Mouse (Mus musculus): ENCODE measurements around the gene Ccdc24. TPM values are rescaled to one million over a fixed set of nuclear protein-coding genes. Genes with fewer than 3 reads are reported as not detected.

The Ccdc24 gene
- polyA plus RNA-seq, 2 experiments: 1.8 to 15.1 TPM

- DNase-seq (ENCODE audit: low spot score): no peak
- no peaks in the 10 kb centered on the region for H3K9me3 ChIP-seq (ENCODE audit: control insufficient read depth, low read length)
- no peak for TF ChIP-seq POLR2A (IDR thresholded peaks at IDR 0.05; ENCODE audit: borderline replicate concordance, extremely low read depth, insufficient read depth, insufficient read length)
- H3K27me3 ChIP-seq (ENCODE audit: control insufficient read depth, insufficient read depth, low read length): no peaks in the 10 kb centered on the region
- no peak overlapping the region for H3K27ac ChIP-seq (replicated peaks; ENCODE audit: low read depth, low read length)
- H3K36me3 ChIP-seq (ENCODE audit: control insufficient read depth, insufficient read depth, low read length): 0 out of 2 replicates have a peak, but pooled peaks cover 4% of the 10 kb centered on the region
- no peak overlapping the region for H3K4me3 ChIP-seq (replicated peaks; ENCODE audit: low read length)
- 80% methylated on average over 4 of the region's 4 CpGs for WGBS
- ATAC-seq (ENCODE audit: low FRiP score, low read depth): no peak
- no peak overlapping the region for H3K4me2 ChIP-seq (replicated peaks; ENCODE audit: low read depth, low read length, severe bottlenecking)
- H3K4me1 ChIP-seq (ENCODE audit: control insufficient read depth, insufficient read depth, low read length): peaks cover 18% of the 10 kb centered on the region
- no peak overlapping the region for H3K9ac ChIP-seq (ENCODE audit: low read depth, low read length, severe bottlenecking)
These were observed 45.0 kb upstream of the Ccdc24 start for GRCm38 (mm10) chr4:117917402-117917801.

GRCm38 (mm10) chr4:117916386-117916785 is 44.0 kb upstream of the Ccdc24 start:
- no peak for ATAC-seq (ENCODE audit: low FRiP score, low read depth)
- H3K27me3 ChIP-seq (ENCODE audit: control insufficient read depth, insufficient read depth, low read length): no peaks in the 10 kb centered on the region
- no peak for TF ChIP-seq POLR2A (IDR thresholded peaks at IDR 0.05; ENCODE audit: borderline replicate concordance, extremely low read depth, insufficient read depth, insufficient read length)
- no peak overlapping the region for H3K27ac ChIP-seq (replicated peaks; ENCODE audit: low read depth, low read length)
- no peak overlapping the region for H3K4me2 ChIP-seq (replicated peaks; ENCODE audit: low read depth, low read length, severe bottlenecking)
- no peak for DNase-seq (ENCODE audit: low spot score)
- H3K9ac ChIP-seq (ENCODE audit: low read depth, low read length, severe bottlenecking): no peak overlapping the region
- H3K4me1 ChIP-seq (ENCODE audit: control insufficient read depth, insufficient read depth, low read length): peaks cover 18% of the 10 kb centered on the region
- WGBS: 78% methylated on average over 5 of the region's 5 CpGs
- no peaks in the 10 kb centered on the region for H3K9me3 ChIP-seq (ENCODE audit: control insufficient read depth, low read length)
- peaks cover 14% of the 10 kb centered on the region for H3K36me3 ChIP-seq (ENCODE audit: control insufficient read depth, insufficient read depth, low read length)
- no peak overlapping the region for H3K4me3 ChIP-seq (replicated peaks; ENCODE audit: low read length)

- WGBS: 7% methylated on average over 19 of the region's 19 CpGs
- TF ChIP-seq POLR2A (IDR thresholded peaks at IDR 0.05; ENCODE audit: borderline replicate concordance, extremely low read depth, insufficient read depth, insufficient read length): no peak
- ATAC-seq (ENCODE audit: low FRiP score, low read depth) (no peak), DNase-seq (ENCODE audit: low spot score) (no peak)
- peaks cover 20% of the 10 kb centered on the region for H3K36me3 ChIP-seq (ENCODE audit: control insufficient read depth, insufficient read depth, low read length)
- peaks cover 18% of the 10 kb centered on the region for H3K4me1 ChIP-seq (ENCODE audit: control insufficient read depth, insufficient read depth, low read length)
- peak overlapping the region; percentile 72 for H3K9ac ChIP-seq (ENCODE audit: low read depth, low read length, severe bottlenecking)
- H3K9me3 ChIP-seq (ENCODE audit: control insufficient read depth, low read length): no peaks in the 10 kb centered on the region
- peak overlapping the region; percentile 75 for H3K4me3 ChIP-seq (replicated peaks; ENCODE audit: low read length)
- peak overlapping the region; percentile 99 for H3K4me2 ChIP-seq (replicated peaks; ENCODE audit: low read depth, low read length, severe bottlenecking)
- no peaks in the 10 kb centered on the region for H3K27me3 ChIP-seq (ENCODE audit: control insufficient read depth, insufficient read depth, low read length)
- peak overlapping the region; percentile 79 for H3K27ac ChIP-seq (replicated peaks; ENCODE audit: low read depth, low read length)
These were observed 43.2 kb upstream of the Ccdc24 start for GRCm38 (mm10) chr4:117915489-117916105.

GRCm38 (mm10) chr4:117914591-117915442 is 42.5 kb upstream of the Ccdc24 start, which contains the start of gene Ipo13:
Ipo13 (minus strand) TSS chr4:117914999.
- no peaks in the 10 kb centered on the region for H3K9me3 ChIP-seq (ENCODE audit: control insufficient read depth, low read length)
- H3K27ac ChIP-seq (replicated peaks; ENCODE audit: low read depth, low read length): peak within 1 kb of the TSS; percentile 79
- peak; percentile 65; the same call in 1 of the 2 replicates for TF ChIP-seq POLR2A (IDR thresholded peaks at IDR 0.05; ENCODE audit: borderline replicate concordance, extremely low read depth, insufficient read depth, insufficient read length)
- peak; percentile 94 for DNase-seq (ENCODE audit: low spot score)
- peaks cover 24% of the 10 kb centered on the region for H3K36me3 ChIP-seq (ENCODE audit: control insufficient read depth, insufficient read depth, low read length)
- ATAC-seq (ENCODE audit: low FRiP score, low read depth): peak; percentile 96
- H3K27me3 ChIP-seq (ENCODE audit: control insufficient read depth, insufficient read depth, low read length): no peaks in the 10 kb centered on the region
- H3K4me1 ChIP-seq (ENCODE audit: control insufficient read depth, insufficient read depth, low read length): peaks cover 18% of the 10 kb centered on the region
- H3K9ac ChIP-seq (ENCODE audit: low read depth, low read length, severe bottlenecking): peak within 1 kb of the TSS; percentile 72
- under 1% methylated on average over 57 of the region's 61 CpGs for WGBS
- peak within 1 kb of the TSS; percentile 99 for H3K4me2 ChIP-seq (replicated peaks; ENCODE audit: low read depth, low read length, severe bottlenecking)
- peak within 1 kb of the TSS; percentile 75 for H3K4me3 ChIP-seq (replicated peaks; ENCODE audit: low read length)

- Histone ChIP-seq H3K36me3 (ENCODE audit: control insufficient read depth, insufficient read depth, low read length) (peaks cover 30% of the 10 kb centered on the region), H3K4me1 (ENCODE audit: control insufficient read depth, insufficient read depth, low read length) (peaks cover 18% of the 10 kb centered on the region), H3K9ac (ENCODE audit: low read depth, low read length, severe bottlenecking) (peak overlapping the region; percentile 72), H3K4me3 (replicated peaks; ENCODE audit: low read length) (peak overlapping the region; percentile 75), H3K4me2 (replicated peaks; ENCODE audit: low read depth, low read length, severe bottlenecking) (peak overlapping the region; percentile 99), H3K27me3 (ENCODE audit: control insufficient read depth, insufficient read depth, low read length) (no peaks in the 10 kb centered on the region), H3K27ac (replicated peaks; ENCODE audit: low read depth, low read length) (no peak overlapping the region), H3K9me3 (ENCODE audit: control insufficient read depth, low read length) (no peaks in the 10 kb centered on the region)
- no peak for TF ChIP-seq POLR2A (IDR thresholded peaks at IDR 0.05; ENCODE audit: borderline replicate concordance, extremely low read depth, insufficient read depth, insufficient read length)
- 16% methylated on average over 8 of the region's 8 CpGs for WGBS
- no peak for ATAC-seq (ENCODE audit: low FRiP score, low read depth)
- DNase-seq (ENCODE audit: low spot score): no peak
These were observed 41.7 kb upstream of the Ccdc24 start for GRCm38 (mm10) chr4:117914031-117914430.

All from limb, embryonic 14.5 days (tissue).